Mouse (Mus musculus): Measurements from ENCODE around the gene Abcb11. TPM values are rescaled to one million over a fixed set of nuclear protein-coding genes. Genes with fewer than 3 reads are reported as not detected.
"Not testable (repeated sequence)": the region's sequence is repeated elsewhere in the genome, so short reads cannot be mapped to it uniquely, and the experiment has no call there.

Abcb11 gene
- total and polyA plus RNA-seq, 3 experiments = 0.16 TPM; not detected in 2

GRCm38 (mm10) chr2:69365275-69365674 is 22.9 kb upstream of the Abcb11 start:
- no peak overlapping the region for H3K4me3 ChIP-seq (replicated peaks in 1 of 3; ENCODE audit: low read depth in 2 of 3, low read length in 2 of 3, poor library complexity in 1 of 3)
- no peaks in the 10 kb centered on the region for H3K27me3 ChIP-seq (replicated peaks)
- no peak overlapping the region for H3K9ac ChIP-seq (ENCODE audit: insufficient read depth, low read depth)
- no peak for DNase-seq (ENCODE audit: extremely low read depth)
- in situ Hi-C loops (cut with MboI; ENCODE audit: low pct_ligation_motif_present, low pct_unique_long_range_greater_than_20kb, low sequenced_read_pairs) (no loop called here), dilution Hi-C loops (cut with MboI; ENCODE audit: extremely low pct_ligation_motif_present, extremely low pct_unique_long_range_greater_than_20kb, low sequenced_read_pairs) (no loop called here)
- no peak for TF ChIP-seq USF2 (conservative IDR thresholded peaks at IDR 0.05; ENCODE audit: low read depth, low read length)
- no peak for TF ChIP-seq SIN3A (IDR thresholded peaks at IDR 0.05; ENCODE audit: low read length)
- TF ChIP-seq NELFE (IDR thresholded peaks at IDR 0.05; ENCODE audit: low read depth, low read length) = no peak
- no peak for TF ChIP-seq MYC (IDR thresholded peaks at IDR 0.05; ENCODE audit: low read depth, low read length)
- no peak for TF ChIP-seq JUN (IDR thresholded peaks at IDR 0.05; ENCODE audit: insufficient read depth, low read depth, low read length)
- no peak for TF ChIP-seq ZNF384 (IDR thresholded peaks at IDR 0.05; ENCODE audit: low read depth, low read length)
- TF ChIP-seq SMC3 (IDR thresholded peaks at IDR 0.05; ENCODE audit: low read depth, low read length) = no peak
- no peak for TF ChIP-seq ZMIZ1 (IDR thresholded peaks at IDR 0.05; ENCODE audit: low read depth, low read length)
- no peak for TF ChIP-seq ZKSCAN1 (IDR thresholded peaks at IDR 0.05; ENCODE audit: borderline replicate concordance, low read depth, low read length)
- TF ChIP-seq IRF4 (IDR thresholded peaks at IDR 0.05; ENCODE audit: low read depth, low read length) = no peak
- TF ChIP-seq MAFK (IDR thresholded peaks at IDR 0.05; ENCODE audit: insufficient replicate concordance, low read length) = no peak
- TF ChIP-seq CHD1 (IDR thresholded peaks at IDR 0.05; ENCODE audit: low read depth, low read length) = no peak
- TF ChIP-seq ZC3H11A (IDR thresholded peaks at IDR 0.05; ENCODE audit: low read depth, low read length) = no peak
- no peak for TF ChIP-seq RCOR1 (conservative IDR thresholded peaks at IDR 0.05; ENCODE audit: low read depth, low read length)
- TF ChIP-seq E2F4 (IDR thresholded peaks at IDR 0.05; ENCODE audit: insufficient replicate concordance, low read depth, low read length) = no peak
- TF ChIP-seq USF1 (IDR thresholded peaks at IDR 0.05; ENCODE audit: low read depth, low read length) = no peak
- no peaks in the 10 kb centered on the region for H3K36me3 ChIP-seq (replicated peaks in 1 of 2; ENCODE audit: control insufficient read depth in 1 of 2, insufficient read depth in 1 of 2, low read length in 1 of 2)
- no peaks in the 10 kb centered on the region for H3K4me1 ChIP-seq (ENCODE audit: control insufficient read depth in 1 of 2, insufficient read depth in 2 of 2)
- H3K4me2 ChIP-seq (ENCODE audit: insufficient read depth, low read depth, poor library complexity, severe bottlenecking) = no peak overlapping the region
- H3K27ac ChIP-seq (ENCODE audit: insufficient read depth, low read depth) = no peak overlapping the region
- H3K79me2 ChIP-seq (replicated peaks; ENCODE audit: control insufficient read depth, extremely low read depth, insufficient read depth, poor library complexity, severe bottlenecking) = no peaks in the 10 kb centered on the region
- no peaks in the 10 kb centered on the region for H3K9me3 ChIP-seq (replicated peaks; ENCODE audit: low read length)

- in situ Hi-C loops (cut with MboI; ENCODE audit: low pct_ligation_motif_present, low pct_unique_long_range_greater_than_20kb, low sequenced_read_pairs) (no loop called here), dilution Hi-C loops (cut with MboI; ENCODE audit: extremely low pct_ligation_motif_present, extremely low pct_unique_long_range_greater_than_20kb, low sequenced_read_pairs) (no loop called here)
- no peaks in the 10 kb centered on the region for H3K9me3 ChIP-seq (replicated peaks; ENCODE audit: low read length)
- no peak for TF ChIP-seq SMC3 (IDR thresholded peaks at IDR 0.05; ENCODE audit: low read depth, low read length)
- TF ChIP-seq RCOR1 (conservative IDR thresholded peaks at IDR 0.05; ENCODE audit: low read depth, low read length) = no peak
- TF ChIP-seq EP300 (IDR thresholded peaks at IDR 0.05; ENCODE audit: low read length) = no peak
- TF ChIP-seq ELF1 (IDR thresholded peaks at IDR 0.05; ENCODE audit: low read depth, low read length) = no peak
- TF ChIP-seq MAFK (IDR thresholded peaks at IDR 0.05; ENCODE audit: insufficient replicate concordance, low read length) = no peak
- no peaks in the 10 kb centered on the region for H3K4me1 ChIP-seq (ENCODE audit: control insufficient read depth in 1 of 2, insufficient read depth in 2 of 2)
- H3K9ac ChIP-seq (ENCODE audit: insufficient read depth, low read depth) = no peak overlapping the region
- no peak for DNase-seq (ENCODE audit: extremely low read depth)
- H3K27me3 ChIP-seq (replicated peaks) = no peaks in the 10 kb centered on the region
- H3K27ac ChIP-seq (ENCODE audit: insufficient read depth, low read depth) = no peak overlapping the region
- no peak overlapping the region for H3K4me3 ChIP-seq (replicated peaks in 1 of 3; ENCODE audit: low read depth in 2 of 3, low read length in 2 of 3, poor library complexity in 1 of 3)
- no peaks in the 10 kb centered on the region for H3K36me3 ChIP-seq (replicated peaks in 1 of 2; ENCODE audit: control insufficient read depth in 1 of 2, insufficient read depth in 1 of 2, low read length in 1 of 2)
- H3K4me2 ChIP-seq (ENCODE audit: insufficient read depth, low read depth, poor library complexity, severe bottlenecking) = no peak overlapping the region
- no peaks in the 10 kb centered on the region for H3K79me2 ChIP-seq (replicated peaks; ENCODE audit: control insufficient read depth, extremely low read depth, insufficient read depth, poor library complexity, severe bottlenecking)
These were observed 22.4 kb upstream of the Abcb11 start for GRCm38 (mm10) chr2:69364831-69365230.

DNA sequence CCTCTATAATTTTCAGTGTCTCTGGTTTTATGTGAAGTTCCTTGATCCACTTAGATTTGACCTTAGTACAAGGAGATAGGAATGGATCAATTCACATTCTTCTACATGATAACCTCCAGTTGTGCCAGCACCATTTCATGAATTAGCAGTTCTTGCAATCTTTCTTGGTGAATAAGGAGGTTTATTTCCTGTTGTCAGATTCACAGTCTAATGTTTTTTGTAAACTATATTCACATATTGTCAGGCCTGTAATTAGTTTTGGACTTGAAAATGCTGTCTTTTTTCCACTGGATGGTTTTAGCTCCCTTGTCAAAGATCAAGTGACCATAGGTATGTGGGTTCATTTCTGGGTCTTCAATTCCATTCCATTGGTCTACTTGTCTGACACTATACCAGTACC is 13.0 kb upstream of the Abcb11 start:
- H3K4me2 ChIP-seq (ENCODE audit: insufficient read depth, low read depth, poor library complexity, severe bottlenecking); H3K9me3 ChIP-seq (replicated peaks; ENCODE audit: low read length); H3K27ac ChIP-seq (ENCODE audit: insufficient read depth, low read depth); H3K79me2 ChIP-seq (replicated peaks; ENCODE audit: control insufficient read depth, extremely low read depth, insufficient read depth, poor library complexity, severe bottlenecking); dilution Hi-C loops (cut with MboI; ENCODE audit: extremely low pct_ligation_motif_present, extremely low pct_unique_long_range_greater_than_20kb, low sequenced_read_pairs); in situ Hi-C loops (cut with MboI; ENCODE audit: low pct_ligation_motif_present, low pct_unique_long_range_greater_than_20kb, low sequenced_read_pairs); H3K36me3 ChIP-seq (replicated peaks in 1 of 2; ENCODE audit: control insufficient read depth in 1 of 2, insufficient read depth in 1 of 2, low read length in 1 of 2); H3K4me1 ChIP-seq (ENCODE audit: control insufficient read depth in 1 of 2, insufficient read depth in 2 of 2); DNase-seq (ENCODE audit: extremely low read depth); H3K27me3 ChIP-seq (replicated peaks); H3K9ac ChIP-seq (ENCODE audit: insufficient read depth, low read depth); H3K4me3 ChIP-seq (replicated peaks in 1 of 3; ENCODE audit: low read depth in 2 of 3, low read length in 2 of 3, poor library complexity in 1 of 3): not testable (repeated sequence)
